Mouse (Mus musculus): ENCODE data around the gene Ndnf.

The Ndnf gene

GRCm38 (mm10) chr6:65758214-65758613 lies 86.8 kb downstream of the Ndnf start:
- DNase-seq (ENCODE audit: low spot score): no peak

- no peak for DNase-seq (ENCODE audit: low spot score)
Measured at GRCm38 (mm10) chr6:65759174-65759573, 87.8 kb downstream of the Ndnf start.

GRCm38 (mm10) chr6:65760073-65760472 lies 88.7 kb downstream of the Ndnf start:
- DNase-seq (ENCODE audit: low spot score): no peak
